ENCODE assay signal across 8 mouse cellular contexts in the genomic region with DNA sequence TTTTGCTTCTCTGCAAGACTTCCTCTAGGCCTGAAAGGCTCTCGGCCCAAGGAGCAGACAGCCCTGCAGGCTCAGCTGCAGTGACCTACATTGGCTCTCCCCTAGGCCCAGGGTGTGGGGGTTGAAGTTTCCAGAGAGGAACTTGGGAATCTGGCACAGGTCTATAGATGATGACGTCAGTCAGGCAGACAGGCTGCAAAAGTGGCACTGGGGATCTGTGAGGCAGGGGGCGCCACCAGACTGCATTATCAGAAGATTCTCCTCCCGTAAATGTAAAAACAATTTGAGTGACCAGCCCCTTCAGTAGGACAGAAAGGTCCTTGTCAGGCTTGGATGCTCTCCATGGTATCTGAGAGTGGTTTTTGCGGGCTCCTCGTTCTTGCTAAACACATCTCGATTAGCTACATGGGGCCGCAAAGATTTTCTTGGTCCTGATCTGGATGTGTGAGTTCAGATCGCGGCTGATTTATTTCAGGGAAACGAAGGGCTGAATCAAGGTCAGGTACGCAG. TPM values are rescaled to one million over a fixed set of nuclear protein-coding genes. Genes with fewer than 3 reads are reported as not detected.
DNase-seq lines count a peak whose midpoint lies in the region; ATAC-seq lines count a peak whose summit lies in the region.

No protein-coding gene starts in this region.

- no peak overlapping the region for H3K4me2 ChIP-seq in hindbrain, embryonic 11.5 days (replicated peaks; ENCODE audit: low read depth, low read length)

- no peaks in the 10 kb centered on the region for H3K27me3 ChIP-seq in hindbrain, embryonic 11.5 days (ENCODE audit: control insufficient read depth, insufficient read depth, low read length)

- H3K4me1 ChIP-seq in hindbrain, embryonic 11.5 days (replicated peaks; ENCODE audit: control insufficient read depth, insufficient read depth, low read length), result peaks cover 28% of the 10 kb centered on the region

- no peaks in the 10 kb centered on the region for H3K9me3 ChIP-seq in hindbrain, embryonic 11.5 days (ENCODE audit: control insufficient read depth, low read length)

- H3K9ac ChIP-seq in hindbrain, embryonic 11.5 days (ENCODE audit: low read depth, low read length), result no peak overlapping the region

- no peaks in the 10 kb centered on the region for H3K36me3 ChIP-seq in hindbrain, embryonic 11.5 days (ENCODE audit: control insufficient read depth, insufficient read depth, low read length)

- DNase-seq in R1 (ENCODE audit: low read depth, low spot score), result peak; percentile 76
- DNase-seq in cerebellum, adult 9-10 months, result peak; percentile 93
- DNase-seq in frontal cortex, postnatal 14 days (ENCODE audit: low spot score in 2 of 2), result peak; percentile 79 to 89
- DNase-seq in hindbrain, embryonic 11.5 days (ENCODE audit: low spot score), result peak; percentile 64
- peak; percentile 79 to 91 for DNase-seq in layer of hippocampus, postnatal 14 days (ENCODE audit: low spot score in 2 of 2)
- peak; percentile 95 for DNase-seq in lung, postnatal 10 days
- DNase-seq in right cerebral cortex, postnatal 10 days (ENCODE audit: low spot score in 2 of 2), result peak; percentile 93 to 94
- no peak for DNase-seq in c-Kit-positive CD71-positive TER-119-positive erythroid progenitor cells, embryonic 14.5 days (ENCODE audit: low spot score)

- no peak for ATAC-seq in hindbrain, embryonic 11.5 days (ENCODE audit: low FRiP score)

- WGBS in hindbrain, embryonic 11.5 days, result 11% methylated on average over 12 of the region's 12 CpGs

- no peak overlapping the region for H3K27ac ChIP-seq in hindbrain, embryonic 11.5 days (ENCODE audit: low read depth, low read length)

- no peak overlapping the region for H3K4me3 ChIP-seq in hindbrain, embryonic 11.5 days (ENCODE audit: low read depth, low read length)

RNA-seq across cellular contexts. Expression of gene Msl1, which starts 9.5 kb away (rescaled TPM):
- polyA plus RNA-seq in hindbrain, embryonic 11.5 days (2014; fragmentation: Nextera tagmentation; extraction: Ambion mirVana), result 25.0 and 28.0 TPM in 2 replicates
- 100 to 1,000 TPM; 149 to 161 TPM for total RNA-seq in layer of hippocampus, postnatal 14 days (2021)

RNA-seq across cellular contexts. Expression of gene Nr1d1, which starts 10.7 kb away (rescaled TPM):
- 0.92 and 1.4 TPM in 2 replicates for polyA plus RNA-seq in hindbrain, embryonic 11.5 days (2014; fragmentation: Nextera tagmentation; extraction: Ambion mirVana)
- total RNA-seq in layer of hippocampus, postnatal 14 days (2021), result 10 to 100 TPM; 53.3 to 65.3 TPM

RNA-seq across cellular contexts. Expression of gene Casc3, which starts 18.9 kb away (rescaled TPM):
- 44.6 and 49.6 TPM in 2 replicates for polyA plus RNA-seq in hindbrain, embryonic 11.5 days (2014; fragmentation: Nextera tagmentation; extraction: Ambion mirVana)
- total RNA-seq in layer of hippocampus, postnatal 14 days (2021), result 10 to 100 TPM; 56.7 to 59.7 TPM

RNA-seq across cellular contexts. Expression of gene Thra, which starts 45.4 kb away (rescaled TPM):
- polyA plus RNA-seq in hindbrain, embryonic 11.5 days (2014; fragmentation: Nextera tagmentation; extraction: Ambion mirVana), result 34.7 and 41.4 TPM in 2 replicates
- 1,000 to 10,000 TPM; 1,264 to 1,291 TPM for total RNA-seq in layer of hippocampus, postnatal 14 days (2021)

RNA-seq across cellular contexts. Expression of gene Rapgefl1, which starts 50.8 kb away (rescaled TPM):
- polyA plus RNA-seq in hindbrain, embryonic 11.5 days (2014; fragmentation: Nextera tagmentation; extraction: Ambion mirVana), result 2.0 and 2.2 TPM in 2 replicates
- 100 to 1,000 TPM; 159 to 165 TPM for total RNA-seq in layer of hippocampus, postnatal 14 days (2021)
